Mouse (Mus musculus): ENCODE data around the gene Arhgap28. TPM values are rescaled to one million over a fixed set of nuclear protein-coding genes. Genes with fewer than 3 reads are reported as not detected.

Gene Arhgap28
- total RNA-seq, 2 experiments from 2014 or later = 1.5 to 1.6 TPM

- DNase-seq (ENCODE audit: low spot score in 2 of 2) = no peak
Observed at GRCm38 (mm10) chr17:67993371-67994045, 10.4 kb downstream of the Arhgap28 start.

DNA sequence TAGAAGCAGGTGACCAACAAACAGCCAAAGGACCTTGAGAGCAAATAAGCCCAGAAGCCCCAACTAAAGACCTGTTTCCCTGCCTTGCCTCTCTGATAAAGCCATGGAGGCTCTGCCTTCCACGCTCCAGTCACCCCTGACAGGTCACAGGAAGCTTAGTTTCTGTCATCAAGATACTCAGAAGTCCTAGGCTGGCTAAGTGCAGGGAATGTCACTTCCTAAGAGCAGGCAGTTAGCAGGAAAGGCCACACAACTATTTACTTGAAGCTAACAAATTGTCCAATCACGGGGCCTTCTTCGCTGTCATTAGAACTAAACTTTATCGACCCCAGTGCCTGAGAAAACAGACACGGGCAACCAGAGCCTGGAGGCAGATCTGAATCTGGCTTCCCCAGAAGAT lies 14.2 kb downstream of the Arhgap28 start:
- DNase-seq (ENCODE audit: low spot score in 2 of 2) = no peak

- no peak for DNase-seq (ENCODE audit: low spot score in 2 of 2)
Observed at GRCm38 (mm10) chr17:67988920-67989621, 14.8 kb downstream of the Arhgap28 start.

- DNase-seq (ENCODE audit: low spot score in 2 of 2) = no peak
Observed at GRCm38 (mm10) chr17:67985532-67985931, 18.4 kb downstream of the Arhgap28 start.

DNA sequence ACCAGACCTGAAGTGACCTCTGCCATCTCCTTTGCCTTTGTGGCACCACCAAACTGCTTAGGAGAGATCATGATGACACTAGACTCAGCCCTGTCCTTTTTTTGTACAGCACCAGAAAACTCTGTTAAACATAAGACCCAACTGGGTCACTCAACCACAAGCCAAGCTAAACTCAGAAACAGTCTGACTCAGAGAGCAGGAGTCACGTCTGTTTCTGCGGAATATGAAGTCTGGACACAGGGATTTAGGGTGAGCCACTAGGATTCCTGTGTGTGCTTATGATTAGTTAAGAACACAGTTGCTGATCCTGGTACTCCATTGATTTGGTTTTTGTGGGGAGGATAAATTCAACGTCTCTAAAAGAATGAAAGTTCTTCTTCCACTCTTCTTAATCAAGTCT lies 23.3 kb downstream of the Arhgap28 start:
- no peak for DNase-seq (ENCODE audit: low spot score in 2 of 2)

- no peak for DNase-seq (ENCODE audit: low spot score in 2 of 2)
Observed at GRCm38 (mm10) chr17:67979248-67979647, 24.7 kb downstream of the Arhgap28 start.

DNA sequence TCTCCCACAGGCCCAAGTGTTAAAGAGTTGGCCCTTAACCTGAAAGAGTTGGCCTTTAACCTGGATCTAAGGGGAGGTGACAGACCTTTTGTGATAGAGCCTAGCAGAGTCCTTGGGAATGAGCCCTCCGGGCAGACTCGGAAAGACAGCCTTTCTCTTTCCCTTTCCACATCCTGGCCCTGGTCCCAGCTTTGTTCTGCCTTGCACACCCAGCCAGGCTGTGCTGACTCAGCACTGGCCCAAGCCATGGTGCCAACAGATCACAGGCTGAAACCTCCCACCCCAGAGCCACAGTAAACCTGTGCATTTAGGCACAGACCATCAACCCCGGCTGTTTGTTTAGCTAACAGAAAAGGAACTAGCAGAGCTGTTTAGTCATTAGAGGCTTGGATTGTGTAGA lies 25.1 kb downstream of the Arhgap28 start:
- peak; percentile 21 to 26 for DNase-seq (ENCODE audit: low spot score in 2 of 2)

- DNase-seq (ENCODE audit: low spot score in 2 of 2) = no peak
Observed at GRCm38 (mm10) chr17:67976465-67976864, 27.5 kb downstream of the Arhgap28 start.

DNA sequence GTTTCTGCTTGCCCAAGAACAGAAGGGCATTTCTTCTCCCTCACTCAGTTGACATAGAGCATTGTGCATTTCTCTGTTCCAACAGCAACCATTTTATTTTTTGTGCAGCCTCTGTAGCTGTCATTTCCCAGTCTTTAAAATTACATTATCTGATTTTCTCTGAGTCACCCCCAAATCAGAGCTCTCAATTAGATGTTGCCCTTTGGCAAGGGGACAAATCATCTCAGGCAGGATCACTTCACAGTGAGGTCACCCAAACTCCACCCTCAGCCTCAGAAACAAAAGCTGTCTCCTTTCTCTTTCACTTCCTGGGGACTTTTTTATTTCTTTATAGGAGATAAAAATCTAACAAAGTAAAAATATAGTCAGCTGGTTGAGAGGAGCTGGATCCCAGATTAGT lies 27.9 kb downstream of the Arhgap28 start:
- no peak for DNase-seq (ENCODE audit: low spot score in 2 of 2)

DNA sequence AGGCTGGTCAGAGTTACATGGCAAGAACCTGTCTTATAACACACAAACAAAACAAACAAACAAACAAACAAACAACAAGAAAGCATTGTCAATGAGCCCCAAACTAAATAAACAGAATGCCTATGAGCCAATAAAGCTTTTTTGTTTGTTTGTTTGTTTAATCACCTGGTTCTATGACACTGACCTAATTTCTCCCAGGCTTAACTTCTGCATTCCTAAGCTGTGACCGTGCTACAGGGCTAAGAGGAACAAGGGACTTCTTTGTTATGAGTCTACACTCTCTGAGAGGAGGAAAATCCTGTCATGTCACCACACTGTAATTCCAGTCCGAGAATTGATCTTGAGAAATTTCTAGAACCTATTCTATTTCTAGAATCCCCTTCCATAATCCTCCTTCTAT lies 29.2 kb downstream of the Arhgap28 start:
- no peak for DNase-seq (ENCODE audit: low spot score in 2 of 2)

DNA sequence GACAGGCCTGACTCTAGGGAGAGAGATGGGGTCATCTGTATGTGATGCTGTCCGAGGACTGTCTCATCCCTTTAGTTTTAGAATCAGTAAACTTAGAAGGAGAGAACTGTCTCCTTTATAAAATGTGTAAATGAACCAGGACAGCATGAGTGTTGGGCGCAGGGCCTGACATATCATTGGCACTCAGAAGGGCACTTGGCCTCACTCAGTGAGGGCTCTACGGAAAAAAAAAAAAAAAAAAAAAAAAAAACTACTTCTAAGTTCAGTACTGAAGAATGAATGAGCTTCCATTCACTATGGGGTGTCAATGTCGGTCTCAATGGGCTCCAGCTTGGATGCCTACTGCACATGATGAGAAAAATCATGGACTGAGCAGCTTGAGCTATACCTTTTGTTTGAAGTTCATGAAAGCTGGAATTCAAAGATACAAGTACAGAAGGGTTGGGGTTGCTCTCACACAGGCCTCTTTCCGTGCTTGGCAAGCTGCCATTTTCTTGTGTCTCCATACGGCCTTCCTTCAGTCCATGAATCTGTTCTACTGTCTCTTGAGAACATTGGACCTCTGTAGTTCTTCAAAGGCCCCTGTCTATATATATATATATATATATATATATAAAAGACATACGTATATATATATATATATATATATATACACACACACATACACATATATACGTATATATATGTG lies 36.9 kb downstream of the Arhgap28 start:
- no peak for DNase-seq (ENCODE audit: low spot score in 2 of 2)

GRCm38 (mm10) chr17:67962858-67963257 lies 41.1 kb downstream of the Arhgap28 start:
- no peak for DNase-seq (ENCODE audit: low spot score in 2 of 2)

- peak; percentile 28 to 49 for DNase-seq (ENCODE audit: low spot score in 2 of 2)
Observed at GRCm38 (mm10) chr17:67962020-67962419, 41.9 kb downstream of the Arhgap28 start.

DNA sequence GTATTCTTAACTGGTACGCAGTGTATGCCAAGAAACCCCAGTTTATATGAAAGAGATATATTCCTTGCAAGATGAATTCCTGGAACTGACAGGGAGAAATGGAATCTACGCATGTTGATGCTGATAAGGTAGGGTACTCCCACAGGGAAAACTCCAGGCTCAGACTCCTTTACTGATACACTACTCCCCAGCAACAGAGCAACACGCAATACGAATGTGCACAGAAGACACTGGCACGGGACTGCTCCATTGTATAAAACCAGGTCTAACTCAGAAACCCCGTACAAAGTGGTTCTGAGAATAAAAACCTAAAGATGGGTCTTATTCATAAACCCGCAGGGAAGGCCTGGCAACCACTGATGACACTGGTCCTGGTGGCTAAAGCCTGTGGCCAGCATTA lies 45.0 kb downstream of the Arhgap28 start:
- DNase-seq (ENCODE audit: low spot score in 2 of 2) = no peak

DNA sequence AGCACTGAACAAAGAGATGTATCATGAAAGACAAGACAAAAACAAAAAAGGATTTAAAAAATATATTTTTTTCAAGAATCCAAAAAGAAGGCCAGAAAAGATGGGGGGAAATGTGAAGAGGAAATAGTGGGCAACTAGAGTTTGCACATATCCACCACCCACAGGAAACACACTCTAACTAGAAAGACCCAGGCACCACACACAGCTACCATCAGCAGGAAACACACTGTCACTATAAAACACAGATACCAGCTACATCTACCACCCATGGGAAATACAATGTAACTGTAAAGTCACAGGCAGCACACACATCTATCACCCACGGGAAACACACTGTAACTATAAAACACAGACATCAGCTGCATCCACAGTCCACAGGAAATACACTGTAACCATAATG lies 46.3 kb downstream of the Arhgap28 start:
- DNase-seq (ENCODE audit: low spot score in 2 of 2) = no peak

DNA sequence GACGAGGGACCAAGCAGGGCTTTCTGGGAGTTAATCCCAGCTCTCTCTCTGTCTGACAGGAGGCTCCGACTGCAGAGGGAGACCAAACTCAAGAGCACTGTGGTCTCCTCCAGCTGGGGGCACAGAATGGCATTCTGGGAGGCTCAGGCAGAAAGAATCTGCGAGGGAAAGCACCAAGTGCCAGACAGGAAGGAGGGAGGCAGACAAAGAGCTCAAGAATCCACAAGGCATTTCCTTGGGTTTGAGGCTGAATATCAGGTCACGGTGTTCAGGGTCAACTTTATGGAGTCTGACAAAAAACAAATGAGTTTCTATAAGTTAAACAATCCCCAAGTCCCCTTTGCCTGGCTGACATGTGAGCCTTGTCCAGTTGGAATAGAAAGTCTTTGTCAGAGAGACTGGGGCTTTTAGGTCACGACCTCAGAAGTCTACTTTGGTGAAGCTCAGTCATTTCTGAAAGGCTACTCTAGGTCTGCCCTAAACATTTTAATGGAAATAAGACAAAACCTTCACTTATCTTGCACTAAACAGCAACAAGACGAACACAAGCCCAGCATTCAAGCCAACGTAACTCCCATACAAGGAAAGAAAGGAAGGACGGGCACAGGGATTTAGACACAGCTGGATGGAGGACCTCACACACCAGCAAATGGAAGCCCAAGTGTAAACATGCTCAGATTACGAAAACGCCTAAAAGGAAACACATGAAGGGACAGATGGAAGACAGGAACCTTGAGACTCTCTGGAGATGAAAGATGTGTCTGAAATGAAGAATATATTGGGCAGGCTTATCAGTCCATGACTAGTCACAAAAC lies 47.8 kb downstream of the Arhgap28 start:
- no peak for DNase-seq (ENCODE audit: low spot score in 2 of 2)

GRCm38 (mm10) chr17:67954961-67955360 lies 49.0 kb downstream of the Arhgap28 start:
- DNase-seq (ENCODE audit: low spot score in 2 of 2) = no peak

DNA sequence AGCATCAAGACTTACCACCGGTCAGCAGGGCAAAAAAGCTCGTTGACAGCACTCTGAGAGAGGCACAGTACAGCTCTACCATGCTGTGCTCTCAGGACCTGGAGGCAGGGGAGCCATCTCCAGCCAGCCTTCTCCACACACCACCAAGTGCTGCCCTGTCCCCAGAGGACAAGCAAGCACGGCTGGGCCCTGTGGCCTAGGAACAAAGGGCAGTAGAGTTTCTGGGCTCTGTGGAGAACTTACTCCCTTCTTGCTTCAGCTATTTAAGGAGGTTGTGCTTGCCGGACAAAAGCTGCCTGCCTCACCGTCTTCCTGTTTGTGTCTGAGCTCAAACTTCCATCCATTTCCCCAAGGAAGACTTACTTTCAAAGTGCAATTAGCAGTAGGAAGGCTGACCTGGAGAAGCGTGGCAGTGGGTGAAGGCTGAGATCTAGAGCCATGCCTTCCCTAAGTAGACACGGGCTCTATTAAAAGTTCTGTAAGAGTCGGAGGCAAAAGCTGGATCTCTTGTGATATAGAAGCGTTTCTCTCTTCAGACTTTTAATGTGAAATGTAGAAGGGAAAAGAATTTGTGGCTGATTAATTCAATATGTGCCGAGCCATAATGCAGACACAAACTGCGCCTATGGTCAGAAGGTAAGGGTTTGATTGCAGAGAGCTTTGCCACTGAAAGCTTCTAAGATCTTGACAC lies 53.3 kb downstream of the Arhgap28 start:
- DNase-seq (ENCODE audit: low spot score in 2 of 2) = no peak

DNA sequence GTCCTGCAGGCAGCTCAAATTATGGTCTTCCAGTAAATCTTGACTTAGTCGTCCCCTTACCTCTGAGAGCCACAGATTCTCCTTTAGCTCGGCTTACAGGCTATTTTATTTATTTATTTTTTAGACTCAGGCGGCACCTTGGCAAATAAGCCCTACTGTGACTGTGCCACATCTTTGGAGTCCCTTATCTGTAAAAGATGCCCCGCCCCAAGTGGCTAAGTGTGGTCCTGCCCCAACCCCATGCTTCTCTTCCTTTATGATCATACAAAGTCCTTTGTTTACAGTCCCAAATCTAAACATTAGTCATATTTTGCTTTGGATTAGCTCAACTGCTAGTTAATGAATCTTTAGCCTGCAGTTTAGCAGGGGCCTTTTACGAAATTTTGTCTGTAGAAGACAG lies 55.3 kb downstream of the Arhgap28 start:
- no peak for DNase-seq (ENCODE audit: low spot score in 2 of 2)

- DNase-seq (ENCODE audit: low spot score in 2 of 2) = no peak
Observed at GRCm38 (mm10) chr17:67945453-67945852, 58.5 kb downstream of the Arhgap28 start.

- no peak for DNase-seq (ENCODE audit: low spot score in 2 of 2)
Observed at GRCm38 (mm10) chr17:67944256-67944655, 59.7 kb downstream of the Arhgap28 start.

Measured in layer of hippocampus, postnatal 10 days (tissue).